Mouse (Mus musculus) lung, adult 2 months (tissue): ENCODE data around the gene Calm2.

Experiments used
- CTCF ChIP-seq: fragments of 200-500 bp; IDR thresholded peaks from 2 replicates; pipeline ENCODE4 v1.5.1; 2011; ENCODE audit warnings: mild to moderate bottlenecking, low read length, control low read depth; ENCODE audit not compliant: insufficient read depth
- POLR2A ChIP-seq: fragments of 200-500 bp; IDR thresholded peaks from 2 replicates; pipeline ENCODE4 v1.6.1; 2011; ENCODE audit warnings: low read depth, mild to moderate bottlenecking, control low read depth, low read length, borderline replicate concordance; ENCODE audit errors: extremely low read depth

- TF ChIP-seq POLR2A (peak; percentile 100), CTCF (no peak)
These were observed at the start of gene Calm2 for GRCm38 (mm10) chr17:87446767-87447611.
